In genomic region chr19:42072802-42073201, GRCm38 (mm10) we compare ENCODE assay signal across 16 mouse cellular contexts. TPM values are rescaled to one million over a fixed set of nuclear protein-coding genes. Genes with fewer than 3 reads are reported as not detected.
DNase-seq lines count a peak whose midpoint lies in the region; ATAC-seq and TF ChIP-seq lines count a peak whose summit lies in the region.
"Had no signal": no experiment of that assay in that cellular context is flagged by ENCODE, and none has a peak within 500 bp of the region (broad histone marks: within the 10 kb centered on the region; RNA-seq: fewer than 3 reads in every experiment).

No protein-coding gene starts in this region.

- H3K9me3 ChIP-seq in liver, embryonic 16.5 days (replicated peaks; ENCODE audit: control insufficient read depth, low read length), result no peaks in the 10 kb centered on the region
- H3K9me3 ChIP-seq: hindbrain, embryonic 15.5 days; midbrain, embryonic 13.5 days had no signal

- no peak overlapping the region for H3K4me2 ChIP-seq in liver, embryonic 16.5 days (ENCODE audit: low read depth, low read length)
- H3K4me2 ChIP-seq: hindbrain, embryonic 15.5 days; midbrain, embryonic 13.5 days had no signal

- H3K27ac ChIP-seq in liver, adult 2 months (replicated peaks; ENCODE audit: insufficient read depth, low read depth, low read length), result peak overlapping the region; percentile 96
- H3K27ac ChIP-seq in kidney, adult 2 months (ENCODE audit: insufficient read depth, low read depth, low read length), result peak overlapping the region; percentile 96
- peak overlapping the region; percentile 83 for H3K27ac ChIP-seq in liver, embryonic 16.5 days (ENCODE audit: low read length)
- H3K27ac ChIP-seq: hindbrain, embryonic 15.5 days; midbrain, embryonic 13.5 days had no signal

- peak overlapping the region; percentile 53 for H3K9ac ChIP-seq in liver, adult 2 months (ENCODE audit: low read depth, low read length)
- no peak overlapping the region for H3K9ac ChIP-seq in liver, embryonic 16.5 days (ENCODE audit: low read depth, low read length)
- H3K9ac ChIP-seq: hindbrain, embryonic 15.5 days; midbrain, embryonic 13.5 days had no signal

- no peak for TF ChIP-seq POLR2A in liver, adult 2 months (IDR thresholded peaks at IDR 0.05; ENCODE audit: extremely low read depth, insufficient read depth, low read length)
- TF ChIP-seq POLR2A in kidney, adult 2 months (IDR thresholded peaks at IDR 0.05; ENCODE audit: low read depth, low read length), result no peak

- 29% methylated on average over 7 of the region's 7 CpGs for WGBS in liver, adult 2 months
- WGBS in kidney, adult 2 months, result 41% methylated on average over 7 of the region's 7 CpGs
- 65% methylated on average over 7 of the region's 7 CpGs for WGBS in liver, embryonic 16.5 days (ENCODE audit: insufficient replicate concordance)

- H3K27me3 ChIP-seq in liver, adult 2 months (ENCODE audit: control insufficient read depth, insufficient read depth, low read length), result no peaks in the 10 kb centered on the region
- H3K27me3 ChIP-seq in kidney, adult 2 months (replicated peaks; ENCODE audit: control insufficient read depth, insufficient read depth, low read length), result no peaks in the 10 kb centered on the region
- no peaks in the 10 kb centered on the region for H3K27me3 ChIP-seq in liver, embryonic 16.5 days (ENCODE audit: control insufficient read depth, insufficient read depth, low read depth, low read length)
- H3K27me3 ChIP-seq: hindbrain, embryonic 15.5 days; midbrain, embryonic 13.5 days had no signal

- H3K4me3 ChIP-seq in liver, adult 2 months (ENCODE audit: insufficient read depth, low read depth, low read length), result no peak overlapping the region
- no peak overlapping the region for H3K4me3 ChIP-seq in kidney, adult 2 months (ENCODE audit: insufficient read depth, low read depth, low read length)
- H3K4me3 ChIP-seq in liver, embryonic 16.5 days (ENCODE audit: low read depth, low read length), result no peak overlapping the region
- H3K4me3 ChIP-seq: erythroblast, embryonic 14.5 days; hindbrain, embryonic 15.5 days; midbrain, embryonic 13.5 days had no signal

- peak; percentile 70 for DNase-seq in adrenal gland, adult 2 months
- no peak for DNase-seq in adrenal gland, postnatal 25 days
- peak; percentile 79 for DNase-seq in liver, adult 2 months (ENCODE audit: extremely low read depth, low read depth, low spot score)
- no peak for DNase-seq in liver
- peak; percentile 86 for DNase-seq in kidney, adult 2 months
- no peak for DNase-seq in embryo, embryonic 9.5 days (ENCODE audit: extremely low spot score)
- no peak for DNase-seq in embryo, embryonic 10.5 days (ENCODE audit: low spot score)
- DNase-seq: cerebellum, postnatal 25 days; lung, adult 18-20 months had no signal

- H3K4me1 ChIP-seq in liver, adult 2 months (ENCODE audit: control insufficient read depth, insufficient read depth, low read length), result peaks cover 11% of the 10 kb centered on the region
- H3K4me1 ChIP-seq in kidney, adult 2 months (ENCODE audit: control insufficient read depth, insufficient read depth, low read length), result peaks cover 15% of the 10 kb centered on the region
- H3K4me1 ChIP-seq in liver, embryonic 16.5 days (ENCODE audit: control insufficient read depth, low read depth, low read length), result no peaks in the 10 kb centered on the region
- H3K4me1 ChIP-seq: hindbrain, embryonic 15.5 days; midbrain, embryonic 13.5 days had no signal

- TF ChIP-seq CTCF in liver, adult 2 months (IDR thresholded peaks at IDR 0.05; ENCODE audit: low read depth, low read length), result peak; percentile 57
- peak; percentile 74 for TF ChIP-seq CTCF in kidney, adult 2 months (conservative IDR thresholded peaks at IDR 0.05; ENCODE audit: insufficient read depth, insufficient read length, low read depth, low read length)

- H3K36me3 ChIP-seq in liver, adult 2 months (ENCODE audit: control insufficient read depth, insufficient read depth, low read length), result peaks cover 12% of the 10 kb centered on the region
- H3K36me3 ChIP-seq in kidney, adult 2 months (ENCODE audit: control insufficient read depth, insufficient read depth, low read length), result 0 out of 2 replicates have a peak, but pooled peaks cover 2% of the 10 kb centered on the region
- H3K36me3 ChIP-seq in liver, embryonic 16.5 days (ENCODE audit: control insufficient read depth, insufficient read depth), result no peaks in the 10 kb centered on the region

- no peaks in the 10 kb centered on the region for H3K79me2 ChIP-seq in liver, adult 2 months (ENCODE audit: control insufficient read depth, insufficient read depth, low read length)

- no peak for ATAC-seq in liver, embryonic 16.5 days (ENCODE audit: low read depth)
- ATAC-seq: midbrain, embryonic 13.5 days had no signal

RNA-seq across cellular contexts. Expression of gene Morn4, which starts 13.4 kb away (rescaled TPM):
- total RNA-seq in adrenal gland, adult 2 months (2021), result 10 to 100 TPM in 1 of 2 experiments, 1 to 10 TPM in 1; 7.5 to 15.5 TPM
- 10.6 and 13.0 TPM in 2 replicates for polyA plus RNA-seq in adrenal gland, adult 2 months (2012; rRNA removed)
- total RNA-seq in adrenal gland, postnatal 25 days (2021), result 6.6 and 10.1 TPM in 2 replicates
- total RNA-seq in liver, adult 2 months (2014; rRNA removed), result 0.09 and 0.13 TPM in 2 replicates
- 0.27 and 0.44 TPM in 2 replicates for polyA plus RNA-seq in liver, adult 2 months (2012; rRNA removed)
- polyA plus RNA-seq in kidney, adult 2 months (2012; rRNA removed), result 25.9 and 26.3 TPM in 2 replicates
- polyA plus RNA-seq in liver, embryonic 16.5 days (2015; fragmentation: Nextera tagmentation; extraction: Ambion mirVana), result 1.1 TPM in 2 replicates
- total RNA-seq: neutrophil, adult 5-6 weeks had no signal

RNA-seq across cellular contexts. Expression of gene Pi4k2a, which starts 17.5 kb away (rescaled TPM):
- 10 to 100 TPM; 62.3 to 69.9 TPM for total RNA-seq in adrenal gland, adult 2 months (2021)
- 43.7 and 44.5 TPM in 2 replicates for polyA plus RNA-seq in adrenal gland, adult 2 months (2012; rRNA removed)
- 58.2 and 62.4 TPM in 2 replicates for total RNA-seq in adrenal gland, postnatal 25 days (2021)
- total RNA-seq in liver, adult 2 months (2014; rRNA removed), result 20.2 and 23.8 TPM in 2 replicates
- polyA plus RNA-seq in liver, adult 2 months (2012; rRNA removed), result 43.3 and 46.1 TPM in 2 replicates
- 41.7 and 45.4 TPM in 2 replicates for polyA plus RNA-seq in kidney, adult 2 months (2012; rRNA removed)
- 2.9 and 4.0 TPM in 2 replicates for polyA plus RNA-seq in liver, embryonic 16.5 days (2015; fragmentation: Nextera tagmentation; extraction: Ambion mirVana)

RNA-seq across cellular contexts. Expression of gene 4933411K16Rik, which starts 20.8 kb away (rescaled TPM):
- total RNA-seq in adrenal gland, adult 2 months (2021), result under 1 TPM; 0.55 to 0.75 TPM
- 0.09 and 0.12 TPM in 2 replicates for polyA plus RNA-seq in adrenal gland, adult 2 months (2012; rRNA removed)
- total RNA-seq in adrenal gland, postnatal 25 days (2021), result 0.67 and 1.1 TPM in 2 replicates
- 13.9 and 17.1 TPM in 2 replicates for total RNA-seq in liver, adult 2 months (2014; rRNA removed)
- 3.5 and 7.0 TPM in 2 replicates for polyA plus RNA-seq in liver, adult 2 months (2012; rRNA removed)
- 3.6 and 5.1 TPM in 2 replicates for polyA plus RNA-seq in kidney, adult 2 months (2012; rRNA removed)
- polyA plus RNA-seq in liver, embryonic 16.5 days (2015; fragmentation: Nextera tagmentation; extraction: Ambion mirVana), result 0.34 and 0.35 TPM in 2 replicates
- total RNA-seq: MEL; neutrophil, adult 5-6 weeks had no signal
- polyA plus RNA-seq: erythroblast, embryonic 14.5 days; heart, embryonic 14.5 days; midbrain, embryonic 13.5 days had no signal

RNA-seq across cellular contexts. Expression of gene Hoga1, which starts 27.4 kb away (rescaled TPM):
- total RNA-seq in adrenal gland, adult 2 months (2021), result 1 to 10 TPM; 3.7 to 8.0 TPM
- polyA plus RNA-seq in adrenal gland, adult 2 months (2012; rRNA removed), result 1.5 and 1.6 TPM in 2 replicates
- 4.5 and 5.2 TPM in 2 replicates for total RNA-seq in adrenal gland, postnatal 25 days (2021)
- 128 and 132 TPM in 2 replicates for total RNA-seq in liver, adult 2 months (2014; rRNA removed)
- 247 and 290 TPM in 2 replicates for polyA plus RNA-seq in liver, adult 2 months (2012; rRNA removed)
- 167 and 177 TPM in 2 replicates for polyA plus RNA-seq in kidney, adult 2 months (2012; rRNA removed)
- 62.9 and 70.5 TPM in 2 replicates for polyA plus RNA-seq in liver, embryonic 16.5 days (2015; fragmentation: Nextera tagmentation; extraction: Ambion mirVana)
- total RNA-seq: neutrophil, adult 5-6 weeks had no signal
- polyA plus RNA-seq: erythroblast, embryonic 14.5 days had no signal

RNA-seq across cellular contexts. Expression of gene Ankrd2, which starts 37.0 kb away (rescaled TPM):
- total RNA-seq in adrenal gland, adult 2 months (2021), result under 1 TPM; 0.35 to 0.61 TPM
- 0.16 and 0.27 TPM in 2 replicates for polyA plus RNA-seq in adrenal gland, adult 2 months (2012; rRNA removed)
- total RNA-seq in adrenal gland, postnatal 25 days (2021), result 0.46 TPM in 1 of 2 replicates, not detected in the other
- total RNA-seq in liver, adult 2 months (2014; rRNA removed), result 1.1 and 1.2 TPM in 2 replicates
- polyA plus RNA-seq in liver, adult 2 months (2012; rRNA removed), result 0.37 and 0.65 TPM in 2 replicates
- polyA plus RNA-seq in kidney, adult 2 months (2012; rRNA removed), result 0.14 and 2.2 TPM in 2 replicates
- 0.07 and 0.15 TPM in 2 replicates for polyA plus RNA-seq in liver, embryonic 16.5 days (2015; fragmentation: Nextera tagmentation; extraction: Ambion mirVana)
- total RNA-seq: MEL; neutrophil, adult 5-6 weeks had no signal
- polyA plus RNA-seq: erythroblast, embryonic 14.5 days; heart, embryonic 14.5 days had no signal

Comparison
In these comparisons a context has a peak if more than half of its experiments do, and no peak if none do; other contexts are left out.
1. DNase-seq: peak in adrenal gland, adult 2 months (single experiment), liver, adult 2 months (single experiment) and kidney, adult 2 months (single experiment); none in adrenal gland, postnatal 25 days (single experiment), liver (single experiment), embryo, embryonic 9.5 days (single experiment) and embryo, embryonic 10.5 days (single experiment).
2. Peak in every context shown above with its lines, with median percentiles within 50 percentile points of each other: H3K27ac ChIP-seq.